Mouse (Mus musculus) myocyte (in vitro differentiated cells): ENCODE measurements around the gene Lkaaear1. TPM values are rescaled to one million over a fixed set of nuclear protein-coding genes. Genes with fewer than 3 reads are reported as not detected.
A peak's percentile ranks its signal among the peaks of the same experiment; 100 is the strongest.

Experiments
- H3K27me3 ChIP-seq: one replicate; pipeline ENCODE4 v1.6.1; 2011; ENCODE audit not compliant: control insufficient read depth, insufficient read depth, insufficient read length
- H3K36me3 ChIP-seq: one replicate; pipeline ENCODE4 v1.6.1; 2011; ENCODE audit not compliant: control insufficient read depth, insufficient read depth
- H3K4me2 ChIP-seq: one replicate; pipeline ENCODE4 v1.6.1; 2011; ENCODE audit warnings: low read depth, control low read depth
- H3K4me3 ChIP-seq: one replicate; pipeline ENCODE4 v1.5.1; 2011; ENCODE audit warnings: mild to moderate bottlenecking, control low read depth, moderate library complexity
- H3K79me2 ChIP-seq: one replicate; pipeline ENCODE4 v1.6.1; 2011; ENCODE audit not compliant: control insufficient read depth, insufficient read depth
- H3ac ChIP-seq: one replicate; pipeline ENCODE4 v1.6.1; 2011; ENCODE audit not compliant: control insufficient read depth, insufficient read length
- CEBPB ChIP-seq: IDR thresholded peaks from 2 replicates; pipeline ENCODE4 v1.6.1; 2011; ENCODE audit warnings: mild to moderate bottlenecking, moderate library complexity; ENCODE audit not compliant: poor library complexity, insufficient read depth, severe bottlenecking
- E2F4 ChIP-seq: IDR thresholded peaks from one replicate; pipeline ENCODE4 v1.6.1; 2011; ENCODE audit warnings: mild to moderate bottlenecking, control low read depth, moderate library complexity; ENCODE audit not compliant: insufficient read depth
- MAX ChIP-seq: IDR thresholded peaks from one replicate; pipeline ENCODE4 v1.6.1; 2011; ENCODE audit warnings: low read depth, mild to moderate bottlenecking, control low read depth
- MYOD1 ChIP-seq, 3 experiments: IDR thresholded peaks; one replicate each; pipeline ENCODE4 v1.6.1; 2011; ENCODE audit warnings: control low read depth in 2 of 3, low read depth in 2 of 3, mild to moderate bottlenecking in 2 of 3, moderate library complexity in 1 of 3; ENCODE audit not compliant: insufficient read length in 2 of 3, control insufficient read depth in 1 of 3
- MYOG ChIP-seq, 3 experiments: IDR thresholded peaks; one replicate each; pipeline ENCODE4 v1.6.1; 2011; ENCODE audit warnings: control low read depth in 2 of 3, low read depth in 2 of 3, mild to moderate bottlenecking in 2 of 3; ENCODE audit not compliant: insufficient read length in 2 of 3, control insufficient read depth in 1 of 3, insufficient read depth in 1 of 3
- POLR2A ChIP-seq: IDR thresholded peaks from one replicate; pipeline ENCODE4 v1.6.1; 2011; ENCODE audit warnings: low read depth, mild to moderate bottlenecking, control low read depth, moderate library complexity; ENCODE audit not compliant: insufficient read length
- POLR2AphosphoS2 ChIP-seq: IDR thresholded peaks from one replicate; pipeline ENCODE4 v1.6.1; 2011; ENCODE audit warnings: low read depth, control low read depth; ENCODE audit not compliant: insufficient read length
- REST ChIP-seq: IDR thresholded peaks from one replicate; pipeline ENCODE4 v1.6.1; 2011; ENCODE audit warnings: mild to moderate bottlenecking, control low read depth, moderate library complexity; ENCODE audit not compliant: insufficient read depth, insufficient read length
- SRF ChIP-seq: IDR thresholded peaks from one replicate; pipeline ENCODE4 v1.6.1; 2011; ENCODE audit warnings: low read depth; ENCODE audit not compliant: control insufficient read depth, insufficient read length
- TCF12 ChIP-seq: IDR thresholded peaks from one replicate; pipeline ENCODE4 v1.6.1; 2011; ENCODE audit warnings: mild to moderate bottlenecking, control low read depth; ENCODE audit not compliant: poor library complexity, insufficient read depth, severe bottlenecking
- TCF3 ChIP-seq: IDR thresholded peaks from one replicate; pipeline ENCODE4 v1.6.1; 2011; ENCODE audit warnings: low read depth, control low read depth; ENCODE audit not compliant: insufficient read length
- USF1 ChIP-seq: IDR thresholded peaks from one replicate; pipeline ENCODE4 v1.6.1; 2011; ENCODE audit warnings: low read depth, mild to moderate bottlenecking, control low read depth, moderate library complexity
- polyA plus RNA-seq: library from polyadenylated mRNA; unstranded; fragments of >200 nt; fragmentation: generic; extraction: Trizol; gene quantifications from one replicate; pipeline ENCODE4 v1.2.1, GENCODE M21; 2012; ENCODE audit warnings: missing spikeins

Lkaaear1 gene
- polyA plus RNA-seq, 1 experiment, result not detected

- H3K36me3 ChIP-seq, result no peaks in the 10 kb centered on the region
- no peak overlapping the region for H3K4me2 ChIP-seq
- no peaks in the 10 kb centered on the region for H3K27me3 ChIP-seq
- H3K79me2 ChIP-seq, result no peaks in the 10 kb centered on the region
- no peak overlapping the region for H3ac ChIP-seq
- TF ChIP-seq POLR2A (no peak), REST (no peak), MYOD1 (IDR thresholded peaks at IDR 0.05; ENCODE audit: control insufficient read depth in 1 of 3, insufficient read length in 2 of 3, low read depth in 2 of 3) (no peak), USF1 (no peak), MAX (no peak), POLR2AphosphoS2 (no peak), MYOG (IDR thresholded peaks at IDR 0.05; ENCODE audit: control insufficient read depth in 1 of 3, insufficient read depth in 1 of 3, insufficient read length in 2 of 3, low read depth in 2 of 3) (no peak), CEBPB (no peak)
- no peak overlapping the region for H3K4me3 ChIP-seq
These were observed 12.6 kb downstream of the Lkaaear1 start for GRCm38 (mm10) chr2:181685686-181686085.

GRCm38 (mm10) chr2:181684713-181685112 lies 13.5 kb downstream of the Lkaaear1 start:
- Histone ChIP-seq H3K36me3 (no peaks in the 10 kb centered on the region), H3K4me2 (no peak overlapping the region)
- no peak for TF ChIP-seq POLR2AphosphoS2
- TF ChIP-seq MYOG (IDR thresholded peaks at IDR 0.05; ENCODE audit: control insufficient read depth in 1 of 3, insufficient read depth in 1 of 3, insufficient read length in 2 of 3, low read depth in 2 of 3), result no peak
- no peak for TF ChIP-seq CEBPB
- no peak for TF ChIP-seq REST
- TF ChIP-seq TCF3, result no peak
- TF ChIP-seq USF1, result no peak
- TF ChIP-seq MYOD1 (IDR thresholded peaks at IDR 0.05; ENCODE audit: control insufficient read depth in 1 of 3, insufficient read length in 2 of 3, low read depth in 2 of 3), result no peak
- TF ChIP-seq E2F4, result no peak
- TF ChIP-seq SRF, result no peak
- TF ChIP-seq MAX, result no peak

GRCm38 (mm10) chr2:181683381-181683780 lies 14.9 kb downstream of the Lkaaear1 start:
- H3K36me3 ChIP-seq, result no peaks in the 10 kb centered on the region
- H3K4me2 ChIP-seq, result no peak overlapping the region
- no peak overlapping the region for H3ac ChIP-seq
- no peak for TF ChIP-seq SRF
- TF ChIP-seq TCF12, result no peak
- TF ChIP-seq E2F4, result no peak
- TF ChIP-seq REST, result no peak
- H3K4me3 ChIP-seq, result no peak overlapping the region
- no peaks in the 10 kb centered on the region for H3K79me2 ChIP-seq
- no peaks in the 10 kb centered on the region for H3K27me3 ChIP-seq

More at GRCm38 (mm10) chr2:181684713-181685112, 13.5 kb downstream of the Lkaaear1 start:
- no peaks in the 10 kb centered on the region for H3K27me3 ChIP-seq
- H3K79me2 ChIP-seq, result no peaks in the 10 kb centered on the region
- no peak overlapping the region for H3K4me3 ChIP-seq
- H3ac ChIP-seq, result no peak overlapping the region

- no peaks in the 10 kb centered on the region for H3K79me2 ChIP-seq
- H3K27me3 ChIP-seq, result no peaks in the 10 kb centered on the region
- no peak overlapping the region for H3ac ChIP-seq
- H3K4me3 ChIP-seq, result no peak overlapping the region
- H3K36me3 ChIP-seq, result no peaks in the 10 kb centered on the region
- H3K4me2 ChIP-seq, result no peak overlapping the region
- TF ChIP-seq E2F4 (no peak), REST (no peak), USF1 (no peak)
These were observed 16.3 kb downstream of the Lkaaear1 start for GRCm38 (mm10) chr2:181681978-181682377.

GRCm38 (mm10) chr2:181680716-181681117 lies 17.5 kb downstream of the Lkaaear1 start:
- Histone ChIP-seq H3K27me3 (no peaks in the 10 kb centered on the region), H3K36me3 (no peaks in the 10 kb centered on the region), H3K79me2 (no peaks in the 10 kb centered on the region), H3ac (peak overlapping the region; percentile 40), H3K4me3 (peak overlapping the region; percentile 39), H3K4me2 (peak overlapping the region; percentile 92)
- TF ChIP-seq POLR2A (no peak), MYOD1 (IDR thresholded peaks at IDR 0.05; ENCODE audit: control insufficient read depth in 1 of 3, insufficient read length in 2 of 3, low read depth in 2 of 3) (no peak), TCF3 (no peak), SRF (no peak), CEBPB (no peak), TCF12 (no peak), POLR2AphosphoS2 (no peak), MYOG (IDR thresholded peaks at IDR 0.05; ENCODE audit: control insufficient read depth in 1 of 3, insufficient read depth in 1 of 3, insufficient read length in 2 of 3, low read depth in 2 of 3) (no peak), USF1 (no peak), MAX (no peak), REST (no peak), E2F4 (no peak)
